In genomic region chr8:37460551-37461154, GRCm38 (mm10) we compare ENCODE assay signal across 27 mouse cellular contexts.
DNase-seq lines count a peak whose midpoint lies in the region; ATAC-seq and TF ChIP-seq lines count a peak whose summit lies in the region.
"Had no signal": no experiment of that assay in that cellular context is flagged by ENCODE, and none has a peak within 500 bp of the region (broad histone marks: within the 10 kb centered on the region; RNA-seq: fewer than 3 reads in every experiment).

No protein-coding gene starts in this region.

- H3K4me3 ChIP-seq in hindbrain, embryonic 11.5 days (ENCODE audit: low read depth, low read length) = no peak overlapping the region
- H3K4me3 ChIP-seq in hindbrain, embryonic 16.5 days (ENCODE audit: low read length) = no peak overlapping the region
- no peak overlapping the region for H3K4me3 ChIP-seq in neural tube, embryonic 12.5 days
- no peak overlapping the region for H3K4me3 ChIP-seq in neural tube, embryonic 15.5 days (replicated peaks)
- no peak overlapping the region for H3K4me3 ChIP-seq in forebrain, embryonic 16.5 days (replicated peaks; ENCODE audit: low read length)
- H3K4me3 ChIP-seq in midbrain, postnatal 0 days (ENCODE audit: low read depth, low read length) = no peak overlapping the region
- H3K4me3 ChIP-seq: embryonic facial prominence, embryonic 12.5 days; heart, adult 2 months; heart, embryonic 13.5 days; layer of hippocampus, adult 2 months; limb, embryonic 12.5 days; liver, embryonic 12.5 days had no signal

- no peak overlapping the region for H3K27ac ChIP-seq in hindbrain, embryonic 11.5 days (ENCODE audit: low read depth, low read length)
- no peak overlapping the region for H3K27ac ChIP-seq in hindbrain, embryonic 16.5 days (ENCODE audit: low read depth, low read length)
- H3K27ac ChIP-seq in neural tube, embryonic 12.5 days = no peak overlapping the region
- H3K27ac ChIP-seq in neural tube, embryonic 15.5 days (replicated peaks) = no peak overlapping the region
- no peak overlapping the region for H3K27ac ChIP-seq in forebrain, embryonic 16.5 days (ENCODE audit: low read length)
- H3K27ac ChIP-seq in midbrain, postnatal 0 days (ENCODE audit: low read depth, low read length) = no peak overlapping the region
- H3K27ac ChIP-seq: embryonic facial prominence, embryonic 12.5 days; heart, adult 2 months; heart, embryonic 13.5 days; layer of hippocampus, adult 2 months; limb, embryonic 12.5 days; liver, embryonic 12.5 days; stomach, postnatal 0 days had no signal

- no peaks in the 10 kb centered on the region for H3K4me1 ChIP-seq in hindbrain, embryonic 11.5 days (replicated peaks; ENCODE audit: control insufficient read depth, insufficient read depth, low read length)
- no peaks in the 10 kb centered on the region for H3K4me1 ChIP-seq in hindbrain, embryonic 16.5 days (ENCODE audit: control insufficient read depth, insufficient read depth, low read depth, low read length)
- no peaks in the 10 kb centered on the region for H3K4me1 ChIP-seq in neural tube, embryonic 12.5 days
- no peaks in the 10 kb centered on the region for H3K4me1 ChIP-seq in neural tube, embryonic 15.5 days
- H3K4me1 ChIP-seq in forebrain, embryonic 16.5 days (replicated peaks; ENCODE audit: control insufficient read depth, insufficient read depth, low read length) = no peaks in the 10 kb centered on the region
- H3K4me1 ChIP-seq in midbrain, postnatal 0 days (ENCODE audit: insufficient read depth, low read length) = no peaks in the 10 kb centered on the region
- H3K4me1 ChIP-seq: embryonic facial prominence, embryonic 12.5 days; heart, embryonic 13.5 days; limb, embryonic 12.5 days; liver, embryonic 12.5 days had no signal

- H3K9ac ChIP-seq in hindbrain, embryonic 11.5 days (ENCODE audit: low read depth, low read length) = no peak overlapping the region
- no peak overlapping the region for H3K9ac ChIP-seq in hindbrain, embryonic 16.5 days (ENCODE audit: low read depth, low read length)
- no peak overlapping the region for H3K9ac ChIP-seq in neural tube, embryonic 12.5 days
- H3K9ac ChIP-seq in neural tube, embryonic 15.5 days (replicated peaks) = no peak overlapping the region
- no peak overlapping the region for H3K9ac ChIP-seq in forebrain, embryonic 16.5 days (replicated peaks; ENCODE audit: low read depth, low read length)
- H3K9ac ChIP-seq in midbrain, postnatal 0 days (replicated peaks; ENCODE audit: low read length, poor library complexity, severe bottlenecking) = no peak overlapping the region
- H3K9ac ChIP-seq: embryonic facial prominence, embryonic 12.5 days; heart, embryonic 13.5 days; limb, embryonic 12.5 days; liver, embryonic 12.5 days had no signal

- WGBS in hindbrain, embryonic 11.5 days = 68% methylated on average over 4 of the region's 4 CpGs
- WGBS in hindbrain, embryonic 16.5 days = 65% methylated on average over 4 of the region's 4 CpGs
- 61% methylated on average over 4 of the region's 4 CpGs for WGBS in neural tube, embryonic 12.5 days
- 49% methylated on average over 4 of the region's 4 CpGs for WGBS in neural tube, embryonic 15.5 days
- WGBS in forebrain, embryonic 16.5 days = 60% methylated on average over 4 of the region's 4 CpGs
- WGBS in midbrain, postnatal 0 days = 61% methylated on average over 4 of the region's 4 CpGs

- H3K9me3 ChIP-seq in hindbrain, embryonic 11.5 days (ENCODE audit: control insufficient read depth, low read length) = no peaks in the 10 kb centered on the region
- H3K9me3 ChIP-seq in hindbrain, embryonic 16.5 days (ENCODE audit: control insufficient read depth, low read length) = no peaks in the 10 kb centered on the region
- H3K9me3 ChIP-seq in neural tube, embryonic 12.5 days = no peaks in the 10 kb centered on the region
- H3K9me3 ChIP-seq in neural tube, embryonic 15.5 days (replicated peaks) = no peaks in the 10 kb centered on the region
- no peaks in the 10 kb centered on the region for H3K9me3 ChIP-seq in forebrain, embryonic 16.5 days (ENCODE audit: control insufficient read depth, low read length)
- no peaks in the 10 kb centered on the region for H3K9me3 ChIP-seq in midbrain, postnatal 0 days (ENCODE audit: low read length)
- H3K9me3 ChIP-seq: embryonic facial prominence, embryonic 12.5 days; limb, embryonic 12.5 days; liver, embryonic 12.5 days had no signal

- DNase-seq in hindbrain, embryonic 11.5 days (ENCODE audit: low spot score) = no peak
- DNase-seq in midbrain, postnatal 0 days (ENCODE audit: low spot score) = peak; percentile 10
- DNase-seq in yolk sac, embryonic 10.5 days (ENCODE audit: low spot score) = no peak
- DNase-seq: adrenal gland, postnatal 14 days; B cell, adult 2 months; cerebellum, adult 9-10 months; gastrocnemius, postnatal 36 days; heart, adult 2 months; heart, postnatal 14 days; kidney, postnatal 25 days; lung, adult 18-20 months; lung, postnatal 14 days; right cerebral cortex, postnatal 14 days; thymus, adult 2 months; thymus, postnatal 4 days had no signal

- no peak for TF ChIP-seq CTCF in midbrain, postnatal 0 days (IDR thresholded peaks at IDR 0.05)

- H3K36me3 ChIP-seq in hindbrain, embryonic 11.5 days (ENCODE audit: control insufficient read depth, insufficient read depth, low read length) = no peaks in the 10 kb centered on the region
- no peaks in the 10 kb centered on the region for H3K36me3 ChIP-seq in hindbrain, embryonic 16.5 days (ENCODE audit: control insufficient read depth, insufficient read depth, low read length)
- H3K36me3 ChIP-seq in neural tube, embryonic 12.5 days = no peaks in the 10 kb centered on the region
- H3K36me3 ChIP-seq in neural tube, embryonic 15.5 days = no peaks in the 10 kb centered on the region
- H3K36me3 ChIP-seq in forebrain, embryonic 16.5 days (ENCODE audit: control insufficient read depth, insufficient read depth) = no peaks in the 10 kb centered on the region
- H3K36me3 ChIP-seq in midbrain, postnatal 0 days (ENCODE audit: insufficient read depth, low read length) = no peaks in the 10 kb centered on the region
- H3K36me3 ChIP-seq: embryonic facial prominence, embryonic 12.5 days; heart, embryonic 13.5 days; limb, embryonic 12.5 days; liver, embryonic 12.5 days had no signal

- no peaks in the 10 kb centered on the region for H3K27me3 ChIP-seq in hindbrain, embryonic 11.5 days (ENCODE audit: control insufficient read depth, insufficient read depth, low read length)
- H3K27me3 ChIP-seq in hindbrain, embryonic 16.5 days (replicated peaks; ENCODE audit: control insufficient read depth, insufficient read depth, low read length) = no peaks in the 10 kb centered on the region
- no peaks in the 10 kb centered on the region for H3K27me3 ChIP-seq in neural tube, embryonic 12.5 days (replicated peaks)
- no peaks in the 10 kb centered on the region for H3K27me3 ChIP-seq in neural tube, embryonic 15.5 days (replicated peaks)
- H3K27me3 ChIP-seq in forebrain, embryonic 16.5 days (replicated peaks; ENCODE audit: control insufficient read depth, insufficient read depth, low read length) = no peaks in the 10 kb centered on the region
- H3K27me3 ChIP-seq in midbrain, postnatal 0 days (ENCODE audit: insufficient read depth, low read length) = no peaks in the 10 kb centered on the region
- H3K27me3 ChIP-seq: CH12.LX; embryonic facial prominence, embryonic 12.5 days; heart, embryonic 13.5 days; limb, embryonic 12.5 days; liver, embryonic 12.5 days had no signal

- H3K4me2 ChIP-seq in hindbrain, embryonic 11.5 days (replicated peaks; ENCODE audit: low read depth, low read length) = no peak overlapping the region
- no peak overlapping the region for H3K4me2 ChIP-seq in hindbrain, embryonic 16.5 days (ENCODE audit: low read length)
- no peak overlapping the region for H3K4me2 ChIP-seq in neural tube, embryonic 12.5 days (replicated peaks)
- no peak overlapping the region for H3K4me2 ChIP-seq in neural tube, embryonic 15.5 days
- H3K4me2 ChIP-seq in forebrain, embryonic 16.5 days (ENCODE audit: low read length) = no peak overlapping the region
- H3K4me2 ChIP-seq in midbrain, postnatal 0 days (ENCODE audit: low read depth, low read length, poor library complexity, severe bottlenecking) = no peak overlapping the region
- H3K4me2 ChIP-seq: embryonic facial prominence, embryonic 12.5 days; heart, embryonic 13.5 days; limb, embryonic 12.5 days; liver, embryonic 12.5 days had no signal

- ATAC-seq in hindbrain, embryonic 11.5 days (ENCODE audit: low FRiP score) = peak; percentile 56
- no peak for ATAC-seq in hindbrain, embryonic 16.5 days
- peak; percentile 44; the same call in 1 of the 2 replicates for ATAC-seq in neural tube, embryonic 12.5 days (ENCODE audit: low FRiP score, low read depth)
- ATAC-seq in neural tube, embryonic 15.5 days (ENCODE audit: low FRiP score) = no peak
- ATAC-seq in forebrain, embryonic 16.5 days = peak; percentile 55
- ATAC-seq in midbrain, postnatal 0 days (ENCODE audit: low FRiP score) = no peak
- ATAC-seq: intestine, postnatal 0 days; liver, embryonic 12.5 days had no signal

Comparison
In these comparisons a context has a peak if more than half of its experiments do, and no peak if none do; other contexts are left out.
1. ATAC-seq: peak in hindbrain, embryonic 11.5 days (single experiment), neural tube, embryonic 12.5 days (single experiment) and forebrain, embryonic 16.5 days (single experiment); none in hindbrain, embryonic 16.5 days (single experiment), neural tube, embryonic 15.5 days (single experiment) and midbrain, postnatal 0 days (single experiment).